Mouse (Mus musculus): Measurements from ENCODE around the gene Pam.

DNA sequence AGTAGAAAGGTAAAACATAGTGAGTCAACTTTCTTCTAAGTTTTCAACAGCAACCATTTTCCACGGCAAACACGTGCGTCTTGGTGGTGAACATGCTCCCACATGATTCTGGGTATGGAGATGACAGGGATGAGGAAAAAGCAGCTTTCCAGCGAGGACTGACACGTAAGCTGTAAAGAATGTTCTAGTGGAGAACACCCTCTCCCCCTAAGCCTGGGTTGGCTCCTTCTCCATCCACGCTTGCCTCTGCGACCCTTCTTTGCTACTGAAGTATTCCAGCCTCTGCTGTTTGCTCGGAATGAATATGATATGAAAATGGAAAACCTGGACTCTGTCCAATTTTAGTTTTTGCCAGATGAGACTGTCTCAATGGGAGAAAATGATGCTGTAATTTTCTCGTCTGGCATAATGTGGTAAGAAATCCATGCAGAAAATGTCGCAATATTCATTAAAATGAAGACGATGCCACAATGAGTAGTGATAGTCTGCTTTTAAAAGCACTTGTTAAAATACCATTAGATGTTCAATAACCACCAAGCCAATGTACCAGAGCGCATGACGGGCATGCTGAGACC lies 243.8 kb downstream of the Pam start:
- no peak for TF ChIP-seq CTCF (IDR thresholded peaks at IDR 0.05 in 2 of 3, conservative IDR thresholded peaks at IDR 0.05 in 1 of 3; ENCODE audit: control insufficient read depth in 1 of 3, insufficient read depth in 1 of 3, low read depth in 2 of 3, low read length in 3 of 3, poor library complexity in 1 of 3, severe bottlenecking in 1 of 3)
- TF ChIP-seq ZKSCAN1 (IDR thresholded peaks at IDR 0.05; ENCODE audit: low read depth, low read length) = no peak
- no peak for TF ChIP-seq ETS1 (IDR thresholded peaks at IDR 0.05; ENCODE audit: low read depth, low read length)
- TF ChIP-seq KAT2A (conservative IDR thresholded peaks at IDR 0.05; ENCODE audit: low read depth, low read length) = no peak
- TF ChIP-seq MAX (IDR thresholded peaks at IDR 0.05; ENCODE audit: low read length) = no peak
- no peak for TF ChIP-seq BHLHE40 (IDR thresholded peaks at IDR 0.05; ENCODE audit: borderline replicate concordance, low read depth, low read length)
- TF ChIP-seq POLR2AphosphoS5 (IDR thresholded peaks at IDR 0.05; ENCODE audit: borderline replicate concordance, low read depth, low read length) = no peak
- no peak for TF ChIP-seq MAFK (IDR thresholded peaks at IDR 0.05; ENCODE audit: borderline replicate concordance, low read depth, low read length)
- TF ChIP-seq RAD21 (IDR thresholded peaks at IDR 0.05; ENCODE audit: low read depth, low read length) = no peak
- TF ChIP-seq USF2 (IDR thresholded peaks at IDR 0.05; ENCODE audit: borderline replicate concordance in 1 of 2, insufficient read depth in 1 of 2, low read depth in 1 of 2, low read length in 2 of 2) = no peak
- TF ChIP-seq TAL1 (IDR thresholded peaks at IDR 0.05; ENCODE audit: low read length) = no peak
- no peak for TF ChIP-seq EP300 (IDR thresholded peaks at IDR 0.05; ENCODE audit: low read depth in 1 of 2, low read length in 2 of 2)
- no peak for TF ChIP-seq NRF1 (IDR thresholded peaks at IDR 0.05; ENCODE audit: insufficient read depth, low read depth, low read length, poor library complexity, severe bottlenecking)
- no peak for TF ChIP-seq UBTF (IDR thresholded peaks at IDR 0.05; ENCODE audit: borderline replicate concordance, insufficient read depth, low read depth, low read length)
